Comparison of ENCODE assay signal across 22 mouse cellular contexts in genomic region chr2:65121012-65121411, GRCm38 (mm10).
DNase-seq lines count a peak whose midpoint lies in the region; ATAC-seq and TF ChIP-seq lines count a peak whose summit lies in the region.
"Had no signal": no experiment of that assay in that cellular context is flagged by ENCODE, and none has a peak within 500 bp of the region (broad histone marks: within the 10 kb centered on the region; RNA-seq: fewer than 3 reads in every experiment).

No protein-coding gene starts in this region.

- no peaks in the 10 kb centered on the region for H3K27me3 ChIP-seq in liver, adult 2 months (ENCODE audit: control insufficient read depth, insufficient read depth, low read length)
- H3K27me3 ChIP-seq in kidney, embryonic 16.5 days (ENCODE audit: insufficient read depth, low read length): no peaks in the 10 kb centered on the region
- H3K27me3 ChIP-seq: CH12.LX; embryonic facial prominence, embryonic 12.5 days; forebrain, embryonic 12.5 days; heart, embryonic 13.5 days; megakaryocyte, embryonic 14.5 days; midbrain, embryonic 12.5 days; neural tube, embryonic 13.5 days; Patski had no signal

- H3K4me3 ChIP-seq in liver, adult 2 months (ENCODE audit: insufficient read depth, low read depth, low read length): no peak overlapping the region; the same call in 1 of the 2 replicates
- no peak overlapping the region for H3K4me3 ChIP-seq in brown adipose tissue, adult 24 weeks (ENCODE audit: insufficient read depth, low read depth, low read length)
- H3K4me3 ChIP-seq in kidney, embryonic 16.5 days (ENCODE audit: low read length): no peak overlapping the region
- H3K4me3 ChIP-seq: embryonic facial prominence, embryonic 12.5 days; forebrain, embryonic 12.5 days; heart, embryonic 13.5 days; megakaryocyte, embryonic 14.5 days; midbrain, embryonic 12.5 days; myocyte; neural tube, embryonic 13.5 days had no signal

- ATAC-seq in megakaryocyte progenitor cell, adult 5-6 weeks (replicated peaks; ENCODE audit: poor library complexity): 0 out of 2 replicates have a peak, but pooled peaks have one; percentile 9
- no peak for ATAC-seq in kidney, embryonic 16.5 days (ENCODE audit: low FRiP score, low TSS enrichment)
- ATAC-seq: hindbrain, embryonic 16.5 days; Patski had no signal

- H3K27ac ChIP-seq in liver, adult 2 months (replicated peaks; ENCODE audit: insufficient read depth, low read depth, low read length): no peak overlapping the region
- H3K27ac ChIP-seq in brown adipose tissue, adult 24 weeks (replicated peaks; ENCODE audit: low read depth, low read length): peak overlapping the region; percentile 46; the same call in 1 of the 2 replicates
- no peak overlapping the region for H3K27ac ChIP-seq in kidney, embryonic 16.5 days (ENCODE audit: low read length)
- H3K27ac ChIP-seq: embryonic facial prominence, embryonic 12.5 days; forebrain, embryonic 12.5 days; heart, embryonic 13.5 days; kidney, postnatal 0 days; midbrain, embryonic 12.5 days; neural tube, embryonic 13.5 days had no signal

- no peak overlapping the region for H3K9ac ChIP-seq in liver, adult 2 months (ENCODE audit: low read depth, low read length)
- no peak overlapping the region for H3K9ac ChIP-seq in kidney, embryonic 16.5 days (replicated peaks; ENCODE audit: low read length)
- H3K9ac ChIP-seq: embryonic facial prominence, embryonic 12.5 days; forebrain, embryonic 12.5 days; heart, embryonic 13.5 days; midbrain, embryonic 12.5 days; neural tube, embryonic 13.5 days had no signal

- no peak overlapping the region for H3K4me2 ChIP-seq in kidney, embryonic 16.5 days (replicated peaks; ENCODE audit: low read depth, low read length)
- H3K4me2 ChIP-seq: embryonic facial prominence, embryonic 12.5 days; forebrain, embryonic 12.5 days; heart, embryonic 13.5 days; liver, embryonic 11.5 days; midbrain, embryonic 12.5 days; neural tube, embryonic 13.5 days had no signal

- WGBS in liver, adult 2 months: 17% methylated on average over 3 of the region's 3 CpGs
- WGBS in kidney, embryonic 16.5 days: 67% methylated on average over 3 of the region's 3 CpGs

- no peak for TF ChIP-seq POLR2A in liver, adult 2 months (IDR thresholded peaks at IDR 0.05; ENCODE audit: extremely low read depth, insufficient read depth, low read length)

- no peak for TF ChIP-seq CTCF in liver, adult 2 months (IDR thresholded peaks at IDR 0.05; ENCODE audit: low read depth, low read length)

- peaks cover 35% of the 10 kb centered on the region for H3K4me1 ChIP-seq in liver, adult 2 months (ENCODE audit: control insufficient read depth, insufficient read depth, low read length)
- peaks cover 8% of the 10 kb centered on the region for H3K4me1 ChIP-seq in brown adipose tissue, adult 24 weeks (ENCODE audit: control insufficient read depth, insufficient read depth, insufficient read length, low read length)
- peaks cover 10% of the 10 kb centered on the region for H3K4me1 ChIP-seq in kidney, embryonic 16.5 days (ENCODE audit: insufficient read depth, low read length)
- H3K4me1 ChIP-seq: forebrain, embryonic 12.5 days; megakaryocyte, embryonic 14.5 days; midbrain, embryonic 12.5 days had no signal

- H3K36me3 ChIP-seq in liver, adult 2 months (ENCODE audit: control insufficient read depth, insufficient read depth, low read length): peaks cover 5% of the 10 kb centered on the region
- H3K36me3 ChIP-seq in kidney, embryonic 16.5 days (ENCODE audit: insufficient read depth, low read length): peaks cover 5% of the 10 kb centered on the region; the same call in 1 of the 2 replicates
- H3K36me3 ChIP-seq: embryonic facial prominence, embryonic 12.5 days; forebrain, embryonic 12.5 days; midbrain, embryonic 12.5 days; neural tube, embryonic 13.5 days had no signal

- DNase-seq in liver, adult 2 months (ENCODE audit: extremely low read depth, low read depth, low spot score): peak; percentile 95
- no peak for DNase-seq in liver
- peak; percentile 69 for DNase-seq in Muller cell, postnatal 12 days (ENCODE audit: inconsistent ontology term)
- DNase-seq in natural killer cell, adult 2 months (ENCODE audit: low spot score in 2 of 2): no peak
- DNase-seq: cerebellum, adult 11-12 months; cerebellum, adult 9-11 months; thymus, postnatal 36 days had no signal

- H3K9me3 ChIP-seq in kidney, embryonic 16.5 days (ENCODE audit: low read length): no peaks in the 10 kb centered on the region
- H3K9me3 ChIP-seq: embryonic facial prominence, embryonic 12.5 days; forebrain, embryonic 12.5 days; heart, embryonic 13.5 days; midbrain, embryonic 12.5 days; neural tube, embryonic 13.5 days had no signal

- peaks cover 3% of the 10 kb centered on the region; the same call in 1 of the 2 replicates for H3K79me2 ChIP-seq in liver, adult 2 months (ENCODE audit: control insufficient read depth, insufficient read depth, low read length)

Comparison
In these comparisons a context has a peak if more than half of its experiments do, and no peak if none do; other contexts are left out.
1. DNase-seq: peak in liver, adult 2 months (single experiment) and Muller cell, postnatal 12 days (single experiment); none in liver (single experiment) and natural killer cell, adult 2 months (0 of 2).